Mouse (Mus musculus): ENCODE measurements around the gene Gm2174.

Gene Gm2174

GRCm38 (mm10) chrX:56447524-56448015, at the start of gene Gm2174:
Gene Gm2174, plus strand, starts transcription at chrX:56447965.
- DNase-seq, result no peak

DNA sequence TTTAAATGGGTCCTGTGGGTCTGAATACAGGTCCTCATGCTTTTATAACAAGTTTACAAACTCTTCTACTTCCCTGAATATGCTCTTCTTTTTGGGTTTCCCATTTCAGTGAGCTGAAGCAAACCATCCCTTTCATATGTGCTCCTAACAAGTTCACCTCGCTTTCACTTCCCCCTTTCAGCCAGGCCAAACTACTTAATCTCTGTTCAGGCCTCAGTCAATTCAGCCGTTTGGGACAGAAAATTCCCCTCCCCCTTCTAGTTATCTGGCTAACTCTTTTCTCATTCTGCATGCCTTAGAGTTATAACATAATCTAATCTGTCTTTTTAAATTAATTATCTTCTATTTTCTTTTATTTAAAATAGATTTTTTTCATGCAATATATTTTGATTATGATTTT, 43.1 kb upstream of the Gm2174 start:
- no peak for DNase-seq

GRCm38 (mm10) chrX:56405482-56405881, 42.3 kb upstream of the Gm2174 start:
- no peak for DNase-seq

GRCm38 (mm10) chrX:56406128-56406527, 41.6 kb upstream of the Gm2174 start:
- DNase-seq, result no peak

DNA sequence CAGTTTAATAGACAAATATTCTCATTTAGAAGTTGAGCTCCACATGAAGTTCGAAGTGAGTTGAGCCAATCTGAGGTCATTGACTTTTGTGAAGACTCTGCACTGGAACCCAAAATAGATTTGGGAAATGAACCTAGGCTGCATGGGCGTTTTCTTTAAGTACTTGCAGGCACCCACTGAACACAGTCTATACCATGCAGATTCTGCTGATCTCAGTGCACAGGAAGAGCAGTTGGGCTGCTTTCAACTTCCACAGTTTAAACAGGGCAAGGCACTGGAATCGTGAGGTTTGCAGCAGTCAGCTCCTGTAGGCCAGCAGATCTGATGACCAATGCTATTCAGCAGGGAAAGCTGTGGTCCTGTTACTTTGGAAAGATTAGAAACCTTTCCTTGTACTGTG, 31.5 kb upstream of the Gm2174 start:
- no peak for DNase-seq

GRCm38 (mm10) chrX:56417541-56417940, 30.2 kb upstream of the Gm2174 start:
- DNase-seq, result no peak

GRCm38 (mm10) chrX:56430601-56431000, 17.2 kb upstream of the Gm2174 start:
- no peak for DNase-seq

DNA sequence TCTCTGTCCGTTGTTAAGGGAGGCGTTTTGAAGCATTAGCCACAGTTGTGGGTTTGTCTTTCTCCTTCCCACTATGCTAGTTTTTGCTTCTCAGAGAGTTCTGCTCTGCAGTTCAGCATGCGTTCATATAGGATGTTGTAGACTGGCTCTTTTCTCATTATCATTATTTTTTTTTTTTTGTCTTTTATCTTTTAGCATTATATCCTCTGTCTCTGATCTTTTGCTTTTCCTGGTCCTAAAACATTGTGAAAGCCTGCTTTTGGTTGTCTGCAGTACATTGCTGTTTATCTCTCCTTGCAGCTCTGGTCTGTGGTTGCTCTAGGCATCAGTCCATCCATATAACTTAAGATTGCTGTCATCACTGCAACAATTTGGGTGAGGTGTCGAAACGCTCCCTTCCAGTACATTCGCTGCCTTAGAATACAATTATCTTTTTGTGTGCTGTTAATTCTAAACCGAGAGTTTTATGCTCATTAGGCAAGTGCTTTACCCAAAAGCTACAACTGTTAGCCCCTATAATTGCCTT, 11.9 kb upstream of the Gm2174 start:
- DNase-seq, result no peak

- no peak for DNase-seq
Observed at GRCm38 (mm10) chrX:56446487-56447428, 1.0 kb upstream of the Gm2174 start.

DNA sequence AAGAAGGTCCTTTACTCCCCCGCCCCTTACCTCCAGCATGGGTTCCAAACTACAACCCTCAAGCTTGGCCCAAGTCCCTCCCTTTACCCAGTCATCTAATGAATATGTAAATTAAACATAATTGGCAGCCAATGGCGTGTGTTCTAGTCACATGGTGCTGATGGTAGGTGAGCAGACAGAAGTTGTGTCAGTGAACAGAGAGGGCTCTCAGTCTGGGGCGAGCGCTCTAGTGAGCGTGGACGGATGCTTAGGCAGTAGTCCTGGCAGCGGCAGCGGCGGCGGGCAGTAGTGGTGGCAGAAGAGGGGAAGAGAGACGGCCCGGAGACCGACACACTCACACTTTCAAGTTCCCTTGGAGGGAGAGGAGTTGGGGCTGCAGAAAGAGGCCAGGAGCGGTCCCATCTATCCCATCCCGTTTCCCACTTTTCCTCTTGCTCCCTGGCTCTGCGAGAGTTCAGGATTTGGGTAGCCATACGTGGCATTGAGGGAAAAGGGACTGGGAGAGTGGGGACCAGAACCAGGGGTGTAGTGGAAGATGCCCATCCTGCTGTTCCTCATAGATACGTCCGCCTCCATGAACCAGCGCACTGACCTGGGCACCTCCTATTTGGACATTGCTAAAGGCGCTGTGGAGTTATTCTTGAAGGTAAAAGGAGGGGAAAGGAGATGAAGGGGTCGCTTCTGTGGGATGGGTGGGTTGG, 7.1 kb downstream of the Gm2174 start, which contains the start of gene Ints6l:
Gene Ints6l (plus strand): TSS at position 187 of the 701 bp plus-strand sequence.
- DNase-seq, result peak; percentile 86

- DNase-seq, result peak; percentile 95
Observed at GRCm38 (mm10) chrX:56455372-56456246, 7.8 kb downstream of the Gm2174 start.

GRCm38 (mm10) chrX:56456379-56456778, 8.6 kb downstream of the Gm2174 start:
- no peak for DNase-seq

DNA sequence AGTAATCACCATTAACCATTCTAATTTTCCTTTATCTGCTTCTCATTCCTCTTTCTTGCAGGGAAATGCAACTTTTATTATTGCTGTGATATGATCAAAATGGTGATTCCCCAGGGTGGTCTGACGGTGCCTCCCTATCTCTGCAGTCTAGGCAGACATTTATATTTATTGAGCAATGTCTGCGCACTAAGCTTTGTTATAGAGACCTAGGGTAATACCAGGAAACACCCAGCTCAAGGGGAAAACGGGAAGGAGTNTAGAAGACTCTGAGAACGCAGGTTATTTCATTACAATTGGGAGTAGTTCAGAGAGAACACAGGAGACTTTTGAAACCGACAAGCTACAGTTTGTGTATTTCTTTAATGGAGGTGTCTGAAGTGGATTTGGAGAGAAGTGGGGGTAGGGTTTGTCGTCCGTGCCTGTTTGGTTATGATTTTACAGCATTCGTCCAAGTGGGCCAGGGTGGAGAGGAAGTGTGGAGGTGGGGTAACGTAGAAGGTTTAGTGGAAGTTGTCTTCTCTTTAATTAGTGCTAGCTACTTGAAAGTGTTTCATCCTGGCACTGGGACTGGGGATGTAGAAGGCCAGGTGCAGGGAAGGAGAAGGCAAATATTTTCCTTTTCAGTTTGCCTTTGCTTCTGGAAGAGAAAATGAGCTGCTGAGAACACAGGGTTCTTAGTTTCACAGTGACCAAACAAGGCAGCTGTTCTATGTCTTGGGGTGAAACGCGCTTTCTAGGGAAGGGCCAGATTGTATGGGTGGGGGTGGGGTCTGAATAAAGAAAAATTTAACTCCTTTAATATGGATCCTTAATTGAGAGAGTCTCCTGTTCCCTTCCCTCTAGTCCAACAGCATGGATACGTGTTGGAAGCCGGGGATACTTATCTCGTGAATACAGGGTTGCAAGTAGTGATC, 14.5 kb downstream of the Gm2174 start:
- no peak for DNase-seq

- no peak for DNase-seq
Observed at GRCm38 (mm10) chrX:56464906-56465305, 17.1 kb downstream of the Gm2174 start.

- no peak for DNase-seq
Observed at GRCm38 (mm10) chrX:56467688-56468087, 19.9 kb downstream of the Gm2174 start.

GRCm38 (mm10) chrX:56468422-56468821, 20.7 kb downstream of the Gm2174 start:
- DNase-seq, result no peak

GRCm38 (mm10) chrX:56474035-56474434, 26.3 kb downstream of the Gm2174 start:
- no peak for DNase-seq

- DNase-seq, result no peak
Observed at GRCm38 (mm10) chrX:56477553-56477952, 29.8 kb downstream of the Gm2174 start.

GRCm38 (mm10) chrX:56481906-56482305, 34.1 kb downstream of the Gm2174 start:
- DNase-seq, result no peak

DNA sequence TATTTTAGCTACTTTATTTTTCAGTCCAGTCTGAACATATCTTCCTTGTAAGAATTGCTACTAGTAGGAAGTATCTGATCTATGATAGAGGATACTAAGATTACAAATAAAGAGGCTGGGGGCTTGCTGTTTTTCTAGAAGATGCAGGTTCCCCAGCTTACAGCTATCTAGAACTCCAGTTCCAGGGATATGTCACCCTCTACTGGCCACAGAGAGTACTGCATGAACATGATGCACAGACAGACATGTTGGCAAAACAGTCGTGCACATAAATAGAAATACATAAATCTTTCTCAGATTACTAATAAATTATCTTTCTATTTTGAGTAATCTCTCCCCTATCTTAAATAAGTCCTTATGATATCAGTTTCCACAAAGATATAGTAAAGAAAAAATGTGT, 42.0 kb downstream of the Gm2174 start:
- DNase-seq, result peak; percentile 42

DNA sequence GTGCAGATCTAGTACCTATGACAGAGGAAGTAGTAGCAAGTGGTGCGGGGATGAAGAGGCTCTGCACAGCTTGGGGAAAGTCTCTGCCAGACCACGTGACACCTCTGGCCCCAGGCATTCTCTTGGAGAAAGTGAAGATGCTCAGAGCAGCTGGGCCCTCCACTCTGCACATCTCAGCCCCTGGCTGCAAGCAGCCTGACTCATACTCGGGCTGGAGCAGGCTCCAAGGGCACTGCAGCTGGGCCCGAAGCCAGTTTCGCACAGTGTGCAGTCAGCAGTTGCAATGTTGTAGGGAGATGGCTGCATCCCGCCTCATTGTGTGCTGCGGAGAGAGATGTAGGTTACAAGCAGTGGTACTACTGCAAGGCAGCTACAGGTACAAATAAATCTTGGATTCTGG, 49.5 kb downstream of the Gm2174 start:
- DNase-seq, result peak; percentile 5
